Mouse (Mus musculus) heart, embryonic 15.5 days (tissue): Measurements from ENCODE around the gene Cyfip1. TPM values are rescaled to one million over a fixed set of nuclear protein-coding genes. Genes with fewer than 3 reads are reported as not detected.

Experiments
- ATAC-seq: fragments of 200-750 bp; cut with Nextera tagmentation; replicated peaks from 2 replicates; pipeline ENCODE4 v1.8.0; 2017; ENCODE audit warnings: low read depth, moderate TSS enrichment; ENCODE audit not compliant: insufficient number of reproducible peaks, insufficient read depth, low FRiP score
- H3K27ac ChIP-seq: fragments of 300-500 bp; sonication (generic); 2 replicates; pipeline ENCODE4 v1.5.1; 2015; ENCODE audit warnings: mild to moderate bottlenecking, inconsistent platforms
- H3K27me3 ChIP-seq: fragments of 300-500 bp; sonication (generic); 2 replicates; pipeline ENCODE4 v1.6.1; 2015; ENCODE audit warnings: inconsistent platforms
- H3K36me3 ChIP-seq: fragments of 300-500 bp; sonication (generic); 2 replicates; pipeline ENCODE4 v1.6.1; 2015; ENCODE audit warnings: mild to moderate bottlenecking, inconsistent platforms
- H3K4me1 ChIP-seq: fragments of 300-500 bp; sonication (generic); replicated peaks from 2 replicates; pipeline ENCODE4 v1.6.1; 2015; ENCODE audit warnings: inconsistent platforms
- H3K4me2 ChIP-seq: fragments of 300-500 bp; sonication (generic); 2 replicates; pipeline ENCODE4 v1.6.1; 2015; ENCODE audit warnings: inconsistent platforms, mild to moderate bottlenecking, moderate library complexity
- H3K4me3 ChIP-seq: fragments of 300-500 bp; sonication (generic); 2 replicates; pipeline ENCODE4 v1.5.1; 2015; ENCODE audit warnings: mild to moderate bottlenecking, inconsistent platforms
- H3K9ac ChIP-seq: fragments of 300-500 bp; sonication (generic); 2 replicates; pipeline ENCODE4 v1.6.1; 2015; ENCODE audit warnings: mild to moderate bottlenecking, inconsistent platforms
- H3K9me3 ChIP-seq: fragments of 300-500 bp; sonication (generic); replicated peaks from 2 replicates; pipeline ENCODE4 v1.6.1; 2016; ENCODE audit warnings: inconsistent platforms
- WGBS: fragments of 180-500 bp; shearing (Covaris S2); methylation state at CpG from one replicate; pipeline ENCODE4 v1.1.7; 2015; ENCODE audit warnings: mixed read lengths; 5-methylcytosine and 5-hydroxymethylcytosine counted together
- polyA plus RNA-seq: library from polyadenylated mRNA; unstranded; fragments of >200 nt; fragmentation: Nextera tagmentation; extraction: Ambion mirVana; gene quantifications from 2 replicates; pipeline ENCODE4 v1.2.1, GENCODE M21; 2015

Gene Cyfip1
- polyA plus RNA-seq, 1 experiment from 2014 or later = 45.2 TPM

- Histone ChIP-seq H3K36me3 (no peaks in the 10 kb centered on the region), H3K4me1 (peaks cover 10% of the 10 kb centered on the region; the same call in 1 of the 2 replicates), H3K27ac (no peak overlapping the region), H3K9me3 (no peaks in the 10 kb centered on the region), H3K4me2 (no peak overlapping the region), H3K4me3 (no peak overlapping the region), H3K27me3 (no peaks in the 10 kb centered on the region), H3K9ac (no peak overlapping the region)
- ATAC-seq = no peak
- WGBS = 66% methylated on average over 8 of the region's 8 CpGs
Observed at GRCm38 (mm10) chr7:55865750-55866416, 24.3 kb downstream of the Cyfip1 start.

GRCm38 (mm10) chr7:55868247-55868646 lies 26.7 kb downstream of the Cyfip1 start:
- H3K4me3 ChIP-seq = no peak overlapping the region
- peaks cover 5% of the 10 kb centered on the region; the same call in 1 of the 2 replicates for H3K36me3 ChIP-seq
- H3K9ac ChIP-seq = no peak overlapping the region
- no peak overlapping the region for H3K4me2 ChIP-seq
- peaks cover 10% of the 10 kb centered on the region; the same call in 1 of the 2 replicates for H3K4me1 ChIP-seq
- 80% methylated on average over 7 of the region's 7 CpGs for WGBS
- no peaks in the 10 kb centered on the region for H3K9me3 ChIP-seq
- H3K27me3 ChIP-seq = no peaks in the 10 kb centered on the region
- H3K27ac ChIP-seq = no peak overlapping the region
- no peak for ATAC-seq

GRCm38 (mm10) chr7:55869220-55869619 lies 27.7 kb downstream of the Cyfip1 start:
- ATAC-seq = no peak
- 88% methylated on average over 3 of the region's 3 CpGs for WGBS
- Histone ChIP-seq H3K4me1 (peaks cover 10% of the 10 kb centered on the region; the same call in 1 of the 2 replicates), H3K9ac (no peak overlapping the region), H3K36me3 (peaks cover 14% of the 10 kb centered on the region), H3K4me2 (no peak overlapping the region), H3K27me3 (no peaks in the 10 kb centered on the region), H3K4me3 (no peak overlapping the region), H3K27ac (no peak overlapping the region), H3K9me3 (no peaks in the 10 kb centered on the region)

GRCm38 (mm10) chr7:55870340-55871020 lies 28.9 kb downstream of the Cyfip1 start:
- peaks cover 23% of the 10 kb centered on the region for H3K36me3 ChIP-seq
- H3K9me3 ChIP-seq = no peaks in the 10 kb centered on the region
- H3K27ac ChIP-seq = no peak overlapping the region
- peaks cover 10% of the 10 kb centered on the region; the same call in 1 of the 2 replicates for H3K4me1 ChIP-seq
- no peaks in the 10 kb centered on the region for H3K27me3 ChIP-seq
- no peak for ATAC-seq
- 88% methylated on average over 6 of the region's 6 CpGs for WGBS
- H3K4me2 ChIP-seq = no peak overlapping the region
- H3K4me3 ChIP-seq = no peak overlapping the region
- no peak overlapping the region for H3K9ac ChIP-seq

- Histone ChIP-seq H3K9me3 (no peaks in the 10 kb centered on the region), H3K9ac (no peak overlapping the region), H3K27ac (no peak overlapping the region), H3K36me3 (peaks cover 30% of the 10 kb centered on the region), H3K4me1 (peaks cover 10% of the 10 kb centered on the region; the same call in 1 of the 2 replicates), H3K27me3 (no peaks in the 10 kb centered on the region), H3K4me3 (no peak overlapping the region), H3K4me2 (no peak overlapping the region)
- no peak for ATAC-seq
- WGBS = 65% methylated on average over 5 of the region's 5 CpGs
Observed at GRCm38 (mm10) chr7:55871476-55871875, 29.9 kb downstream of the Cyfip1 start.

- Histone ChIP-seq H3K27me3 (no peaks in the 10 kb centered on the region), H3K4me2 (no peak overlapping the region), H3K9ac (no peak overlapping the region), H3K4me3 (no peak overlapping the region), H3K27ac (no peak overlapping the region), H3K36me3 (peaks cover 56% of the 10 kb centered on the region), H3K4me1 (peaks cover 5% of the 10 kb centered on the region; the same call in 1 of the 2 replicates), H3K9me3 (no peaks in the 10 kb centered on the region)
- 64% methylated on average over 7 of the region's 7 CpGs for WGBS
- no peak for ATAC-seq
Observed at GRCm38 (mm10) chr7:55874703-55875102, 33.2 kb downstream of the Cyfip1 start.

GRCm38 (mm10) chr7:55877721-55878120 lies 36.2 kb downstream of the Cyfip1 start:
- ATAC-seq = peak; percentile 89
- 66% methylated on average over 10 of the region's 10 CpGs for WGBS
- peak overlapping the region; percentile 47; the same call in 1 of the 2 replicates for H3K27ac ChIP-seq

GRCm38 (mm10) chr7:55880882-55881281 lies 39.3 kb downstream of the Cyfip1 start:
- no peak overlapping the region for H3K4me2 ChIP-seq
- H3K4me3 ChIP-seq = no peak overlapping the region
- no peak overlapping the region for H3K27ac ChIP-seq
- no peak overlapping the region for H3K9ac ChIP-seq
- 89% methylated on average over 9 of the region's 9 CpGs for WGBS
- H3K27me3 ChIP-seq = no peaks in the 10 kb centered on the region
- H3K36me3 ChIP-seq = peaks cover 58% of the 10 kb centered on the region
- no peak for ATAC-seq
- H3K4me1 ChIP-seq = no peaks in the 10 kb centered on the region
- H3K9me3 ChIP-seq = no peaks in the 10 kb centered on the region

More at GRCm38 (mm10) chr7:55877721-55878120, 36.2 kb downstream of the Cyfip1 start:
- no peaks in the 10 kb centered on the region for H3K27me3 ChIP-seq
- H3K4me2 ChIP-seq = no peak overlapping the region
- H3K36me3 ChIP-seq = peaks cover 78% of the 10 kb centered on the region
- no peak overlapping the region for H3K4me3 ChIP-seq
- no peaks in the 10 kb centered on the region for H3K4me1 ChIP-seq
- no peaks in the 10 kb centered on the region for H3K9me3 ChIP-seq
- H3K9ac ChIP-seq = no peak overlapping the region

- no peak for ATAC-seq
- Histone ChIP-seq H3K4me2 (no peak overlapping the region), H3K9me3 (no peaks in the 10 kb centered on the region), H3K4me1 (no peaks in the 10 kb centered on the region), H3K27me3 (no peaks in the 10 kb centered on the region), H3K27ac (no peak overlapping the region), H3K4me3 (no peak overlapping the region), H3K36me3 (peaks cover 45% of the 10 kb centered on the region), H3K9ac (no peak overlapping the region)
- WGBS = 87% methylated on average over 4 of the region's 4 CpGs
Observed at GRCm38 (mm10) chr7:55888603-55889002, 47.1 kb downstream of the Cyfip1 start.

GRCm38 (mm10) chr7:55889996-55890395 lies 48.5 kb downstream of the Cyfip1 start:
- Histone ChIP-seq H3K27me3 (no peaks in the 10 kb centered on the region), H3K4me1 (no peaks in the 10 kb centered on the region), H3K9ac (no peak overlapping the region), H3K9me3 (no peaks in the 10 kb centered on the region), H3K4me2 (no peak overlapping the region), H3K36me3 (peaks cover 48% of the 10 kb centered on the region), H3K27ac (no peak overlapping the region), H3K4me3 (no peak overlapping the region)
- ATAC-seq = no peak
- 86% methylated on average over 4 of the region's 4 CpGs for WGBS

GRCm38 (mm10) chr7:55890731-55891130 lies 49.2 kb downstream of the Cyfip1 start:
- H3K9me3 ChIP-seq = no peaks in the 10 kb centered on the region
- H3K36me3 ChIP-seq = peaks cover 51% of the 10 kb centered on the region
- no peak overlapping the region for H3K27ac ChIP-seq
- no peak overlapping the region for H3K9ac ChIP-seq
- no peak overlapping the region for H3K4me3 ChIP-seq
- H3K4me1 ChIP-seq = no peaks in the 10 kb centered on the region
- no peak overlapping the region for H3K4me2 ChIP-seq
- no peak for ATAC-seq
- H3K27me3 ChIP-seq = no peaks in the 10 kb centered on the region
